Mouse (Mus musculus) CH12.LX (cell line): ENCODE data around the gene Gm38392. TPM values are rescaled to one million over a fixed set of nuclear protein-coding genes. Genes with fewer than 3 reads are reported as not detected.

Experiments
- DNase-seq: peaks from one replicate; pipeline ENCODE4 v3.0.0-alpha.2; 2013; ENCODE audit errors: extremely low read depth
- H3K27ac ChIP-seq: 2 replicates; pipeline ENCODE4 v1.5.1; 2012; ENCODE audit warnings: low read depth, mild to moderate bottlenecking, control low read depth, moderate library complexity; ENCODE audit not compliant: insufficient read depth
- H3K27me3 ChIP-seq: replicated peaks from 2 replicates; pipeline ENCODE3; 2012; ENCODE audit warnings: inconsistent platforms
- H3K36me3 ChIP-seq, 2 experiments: replicated peaks in 1 of 2; 2 replicates each; pipeline versions ENCODE3 to v1.6.1; 2012; ENCODE audit warnings: inconsistent platforms in 1 of 2, low read length in 1 of 2, mild to moderate bottlenecking in 1 of 2, mixed read lengths in 1 of 2, moderate library complexity in 1 of 2; ENCODE audit not compliant: control insufficient read depth in 1 of 2, insufficient read depth in 1 of 2
- H3K4me1 ChIP-seq, 2 experiments: 2 replicates each; pipeline ENCODE4 v1.6.1; 2012; ENCODE audit warnings: inconsistent platforms in 1 of 2, moderate library complexity in 1 of 2; ENCODE audit not compliant: insufficient read depth in 2 of 2, control insufficient read depth in 1 of 2
- H3K4me2 ChIP-seq: 2 replicates; pipeline ENCODE4 v1.6.1; 2012; ENCODE audit warnings: low read depth, mild to moderate bottlenecking, control low read depth; ENCODE audit not compliant: poor library complexity, insufficient read depth, severe bottlenecking
- H3K4me3 ChIP-seq, 3 experiments: fragments of 150-350 bp in 1 of 3; sonication (generic) in 1 of 3; replicated peaks in 1 of 3; 2 replicates each; pipeline versions ENCODE3 to v1.5.1; 2011 to 2012; ENCODE audit warnings: low read depth in 2 of 3, low read length in 2 of 3, mild to moderate bottlenecking in 2 of 3, moderate library complexity in 2 of 3, control low read depth in 1 of 3, improper control_type of control experiment in 1 of 3, inconsistent platforms in 1 of 3, mixed read lengths in 1 of 3; ENCODE audit not compliant: poor library complexity in 1 of 3
- H3K79me2 ChIP-seq: replicated peaks from 2 replicates; pipeline ENCODE4 v1.6.1; 2012; ENCODE audit warnings: mild to moderate bottlenecking, moderate library complexity; ENCODE audit not compliant: control insufficient read depth, poor library complexity, insufficient read depth, severe bottlenecking; ENCODE audit errors: extremely low read depth
- H3K9ac ChIP-seq: 2 replicates; pipeline ENCODE4 v1.6.1; 2012; ENCODE audit warnings: low read depth, mild to moderate bottlenecking, control low read depth, moderate library complexity; ENCODE audit not compliant: insufficient read depth
- H3K9me3 ChIP-seq: replicated peaks from 2 replicates; pipeline ENCODE3; 2012; ENCODE audit warnings: low read length, inconsistent platforms, mixed read lengths
- BHLHE40 ChIP-seq: IDR thresholded peaks from 2 replicates; pipeline ENCODE4 v1.6.1; 2011; ENCODE audit warnings: mild to moderate bottlenecking, low read depth, low read length, improper control_type of control experiment
- CTCF ChIP-seq, 2 experiments: IDR thresholded peaks in 1 of 2; conservative IDR thresholded peaks in 1 of 2; 2 replicates each; pipeline ENCODE4 v1.5.1; 2011 to 2012; ENCODE audit warnings: low read depth in 2 of 2, low read length in 2 of 2, improper control_type of control experiment in 1 of 2, inconsistent platforms in 1 of 2, mild to moderate bottlenecking in 1 of 2, moderate library complexity in 1 of 2
- ETS1 ChIP-seq: conservative IDR thresholded peaks from 2 replicates; pipeline ENCODE4 v1.6.1; 2012; ENCODE audit warnings: low read depth, mild to moderate bottlenecking, inconsistent platforms, low read length, improper control_type of control experiment, moderate library complexity
- GABPA ChIP-seq: IDR thresholded peaks from 2 replicates; pipeline ENCODE4 v1.6.1; 2012; ENCODE audit warnings: low read depth, low read length, improper control_type of control experiment, inconsistent platforms; ENCODE audit not compliant: insufficient replicate concordance
- JUND ChIP-seq: conservative IDR thresholded peaks from 2 replicates; pipeline ENCODE4 v1.6.1; 2011; ENCODE audit warnings: low read depth, low read length, improper control_type of control experiment
- MAFK ChIP-seq: IDR thresholded peaks from 2 replicates; pipeline ENCODE4 v1.6.1; 2011; ENCODE audit warnings: low read length, improper control_type of control experiment; ENCODE audit not compliant: insufficient replicate concordance
- MYC ChIP-seq: IDR thresholded peaks from 2 replicates; pipeline ENCODE4 v1.6.1; 2011; ENCODE audit warnings: low read depth, mild to moderate bottlenecking, improper control_type of control experiment, low read length
- NELFE ChIP-seq: IDR thresholded peaks from 2 replicates; pipeline ENCODE4 v1.6.1; 2011; ENCODE audit warnings: low read depth, low read length, improper control_type of control experiment
- NRF1 ChIP-seq: IDR thresholded peaks from 2 replicates; pipeline ENCODE4 v1.6.1; 2014; ENCODE audit warnings: low read depth, mild to moderate bottlenecking, inconsistent platforms, low read length, improper control_type of control experiment, moderate library complexity
- SIN3A ChIP-seq: IDR thresholded peaks from 2 replicates; pipeline ENCODE4 v1.6.1; 2012; ENCODE audit warnings: low read length, improper control_type of control experiment, inconsistent platforms
- SMC3 ChIP-seq: IDR thresholded peaks from 2 replicates; pipeline ENCODE4 v1.6.1; 2011; ENCODE audit warnings: low read depth, low read length, improper control_type of control experiment
- TBP ChIP-seq: conservative IDR thresholded peaks from 2 replicates; pipeline ENCODE4 v1.6.1; 2011; ENCODE audit warnings: low read depth, low read length, improper control_type of control experiment
- USF1 ChIP-seq: IDR thresholded peaks from 2 replicates; pipeline ENCODE4 v1.6.1; 2014; ENCODE audit warnings: low read depth, mild to moderate bottlenecking, inconsistent platforms, low read length, improper control_type of control experiment
- ZC3H11A ChIP-seq: IDR thresholded peaks from 2 replicates; pipeline ENCODE4 v1.6.1; 2012; ENCODE audit warnings: low read depth, mild to moderate bottlenecking, inconsistent platforms, low read length, improper control_type of control experiment
- ZNF384 ChIP-seq: IDR thresholded peaks from 2 replicates; pipeline ENCODE4 v1.6.1; 2012; ENCODE audit warnings: low read depth, low read length, improper control_type of control experiment, inconsistent platforms
- dilution Hi-C: fragments of 300-500 bp; cut with MboI; formaldehyde crosslinking; loops from 2 replicates; pipeline ENCODE4 v1.14.3; 2020; ENCODE audit warnings: low sequenced_read_pairs; ENCODE audit not compliant: extremely low pct_unique_long_range_greater_than_20kb, extremely low pct_ligation_motif_present
- in situ Hi-C: fragments of 300-500 bp; cut with MboI; formaldehyde crosslinking; loops from 3 replicates; pipeline ENCODE4 v1.14.3; 2019; ENCODE audit warnings: low sequenced_read_pairs, low pct_ligation_motif_present, low pct_unique_long_range_greater_than_20kb, mixed read lengths
- polyA plus RNA-seq: library from polyadenylated mRNA; unstranded; fragments of >175 nt; gene quantifications from 2 replicates; pipeline ENCODE4 v1.2.1, GENCODE M21; 2012; ENCODE audit warnings: low read depth; ENCODE audit not compliant: insufficient read length
- total RNA-seq, 2 experiments: library from RNA; depleted of rRNA; stranded (reverse); fragments of 300-350 nt in 1 of 2; fragments of >200 nt in 1 of 2; gene quantifications; 2 replicates each; pipeline ENCODE4 v1.2.3; 2012 to 2014

The Gm38392 gene
- total and polyA plus RNA-seq, 3 experiments = not detected

DNA sequence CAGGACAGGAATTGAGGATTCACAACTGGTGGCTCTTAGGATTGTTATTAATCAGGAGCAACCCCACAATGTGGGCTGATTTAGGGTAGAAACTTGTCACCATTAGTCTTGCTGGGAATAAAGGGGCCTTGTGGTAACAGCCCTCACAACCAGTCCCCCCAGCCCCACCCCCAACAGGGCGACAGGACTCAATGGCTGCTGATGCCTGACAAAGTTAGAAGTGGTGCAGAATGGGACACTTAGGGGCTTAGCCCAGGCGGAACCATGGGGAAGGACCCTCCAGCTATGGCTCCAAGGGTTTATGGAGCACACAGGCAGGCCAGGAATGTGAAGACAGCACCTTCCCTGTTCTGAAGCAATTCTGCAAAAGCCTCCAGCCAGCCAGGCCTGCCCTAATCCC lies 51.4 kb downstream of the Gm38392 start:
- no peak overlapping the region for H3K4me2 ChIP-seq
- H3K4me3 ChIP-seq = no peak overlapping the region
- in situ Hi-C loops (no loop called here), dilution Hi-C loops (no loop called here)
- H3K27me3 ChIP-seq = peaks cover 44% of the 10 kb centered on the region
- TF ChIP-seq SIN3A = no peak
- no peak for TF ChIP-seq MYC
- no peak for TF ChIP-seq JUND
- no peak for TF ChIP-seq BHLHE40
- TF ChIP-seq ZNF384 = no peak
- no peak for TF ChIP-seq NELFE
- H3K4me1 ChIP-seq = peaks cover 19 to 56% of the 10 kb centered on the region in 2 experiments
- no peaks in the 10 kb centered on the region for H3K36me3 ChIP-seq
- no peak for DNase-seq
- H3K9me3 ChIP-seq = no peaks in the 10 kb centered on the region
- H3K79me2 ChIP-seq = no peaks in the 10 kb centered on the region
- H3K27ac ChIP-seq = no peak overlapping the region
- no peak overlapping the region for H3K9ac ChIP-seq

DNA sequence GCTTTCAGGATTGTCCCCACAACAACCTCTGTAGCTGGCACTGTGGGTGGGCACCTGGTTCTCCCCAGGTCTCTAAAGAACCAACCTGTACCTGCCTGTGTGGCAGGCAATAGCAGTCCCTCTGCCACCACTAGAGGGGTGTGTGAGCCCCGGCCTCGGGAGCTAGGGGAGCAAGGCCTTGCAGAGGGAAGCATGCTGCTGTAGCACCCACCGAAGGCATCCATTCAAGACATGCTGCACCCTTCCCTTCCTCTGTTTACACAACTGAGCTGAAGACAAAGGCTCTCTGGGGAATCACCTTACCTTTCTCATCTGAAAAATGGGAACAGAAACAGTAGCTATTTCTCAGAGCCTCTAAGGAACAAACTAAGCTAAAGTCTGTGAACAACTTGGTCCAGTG lies 51.8 kb downstream of the Gm38392 start:
- dilution Hi-C loops = no loop called here
- peaks cover 44% of the 10 kb centered on the region for H3K27me3 ChIP-seq
- DNase-seq = peak; percentile 67

GRCm38 (mm10) chr3:88234041-88234440 lies 53.0 kb downstream of the Gm38392 start:
- Histone ChIP-seq H3K79me2 (no peaks in the 10 kb centered on the region), H3K4me2 (no peak overlapping the region), H3K27me3 (peaks cover 44% of the 10 kb centered on the region), H3K9ac (no peak overlapping the region), H3K9me3 (no peaks in the 10 kb centered on the region), H3K27ac (no peak overlapping the region), H3K4me3 (no peak overlapping the region), H3K4me1 (peaks cover 20 to 58% of the 10 kb centered on the region in 2 experiments), H3K36me3 (no peaks in the 10 kb centered on the region)
- in situ Hi-C loops (no loop called here), dilution Hi-C loops (no loop called here)
- DNase-seq = peak; percentile 76
- no peak for TF ChIP-seq MAFK
- no peak for TF ChIP-seq NELFE
- TF ChIP-seq USF1 = peak; percentile 34
- peak; percentile 76 for TF ChIP-seq ETS1
- TF ChIP-seq JUND = no peak
- TF ChIP-seq TBP = no peak
- no peak for TF ChIP-seq GABPA
- TF ChIP-seq NRF1 = no peak
- TF ChIP-seq BHLHE40 = peak; percentile 97
- TF ChIP-seq ZC3H11A = no peak

More for the DNA sequence above, 51.8 kb downstream of the Gm38392 start:
- peaks cover 20 to 58% of the 10 kb centered on the region in 2 experiments for H3K4me1 ChIP-seq
- TF ChIP-seq SMC3 = peak; percentile 11; the same call in 1 of the 2 replicates
- no peak for TF ChIP-seq NRF1
- peak; percentile 23 to 58; a peak in 3 of 4 replicates for TF ChIP-seq CTCF (conservative IDR thresholded peaks at IDR 0.05 in 1 of 2, IDR thresholded peaks at IDR 0.05 in 1 of 2; ENCODE audit: low read depth in 2 of 2, low read length in 2 of 2)
- TF ChIP-seq MYC = no peak
- TF ChIP-seq, all 38 proteins: peak for 2
- H3K4me3 ChIP-seq = no peak overlapping the region
- H3K27ac ChIP-seq = no peak overlapping the region
- H3K9ac ChIP-seq = no peak overlapping the region
- H3K79me2 ChIP-seq = no peaks in the 10 kb centered on the region
- no peaks in the 10 kb centered on the region for H3K36me3 ChIP-seq
- no peaks in the 10 kb centered on the region for H3K9me3 ChIP-seq
- H3K4me2 ChIP-seq = no peak overlapping the region
- in situ Hi-C loops = no loop called here
